Mouse (Mus musculus) sigmoid colon, adult 10 weeks (tissue): ENCODE results near the gene Ptprg. TPM values are rescaled to one million over a fixed set of nuclear protein-coding genes. Genes with fewer than 3 reads are reported as not detected.

ENCODE experiments used
- polyA plus RNA-seq: library from polyadenylated mRNA; stranded (reverse); fragments of 350-450 nt; fragmentation: Illumina TruSeq; extraction: RNeasy Lipid Tissue Mini Kit (QIAGEN cat#74804); gene quantifications from one replicate; pipeline ENCODE4 v1.2.3, GENCODE M21; 2014; ENCODE audit warnings: low read depth, low replicate concordance

Gene Ptprg
- polyA plus RNA-seq: 38.7 TPM

DNA sequence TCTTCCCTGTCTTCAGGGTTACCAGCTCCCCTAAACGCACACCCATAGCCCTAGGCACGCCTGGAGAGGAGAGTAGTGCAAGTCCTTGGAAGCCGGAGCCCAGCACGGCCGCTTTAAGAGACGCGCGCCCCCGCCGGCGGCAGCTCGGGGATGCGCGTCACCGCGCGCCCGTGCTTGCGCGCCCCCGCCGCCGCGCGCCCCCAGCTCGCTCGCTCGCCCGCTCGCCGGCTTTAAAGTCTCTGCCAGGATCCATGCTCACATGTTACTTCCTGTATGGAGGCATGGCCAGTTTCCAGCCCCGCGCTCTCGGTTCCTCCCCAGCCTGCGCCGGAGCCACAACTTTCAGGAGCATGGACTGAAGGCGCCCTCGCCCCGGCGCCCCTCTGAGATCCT is at the start of gene Ptprg:
Gene Ptprg, plus strand, starts transcription at position 260 of the 393 bp plus-strand sequence.

DNA sequence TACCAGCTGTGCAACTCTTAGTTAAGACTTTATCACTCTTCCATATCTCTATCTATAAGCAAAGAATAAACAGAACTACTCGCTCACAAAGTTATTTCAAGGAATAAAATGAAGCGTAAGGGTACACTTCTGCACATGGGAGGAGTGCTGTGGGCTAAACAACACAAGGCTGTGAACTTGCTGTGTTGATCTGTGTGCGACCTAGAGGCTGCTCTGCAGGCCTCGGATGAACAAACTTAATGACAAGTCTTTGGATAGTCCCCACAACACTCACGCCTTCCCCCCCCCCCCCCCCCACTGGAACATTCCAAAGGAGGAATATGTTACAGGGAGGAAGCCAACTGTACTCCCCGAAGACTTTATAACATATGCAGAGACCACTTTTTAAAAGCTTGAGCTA is 730.3 kb downstream of the Ptprg start, which contains the start of gene Gm49355:
Gene Gm49355, plus strand, starts transcription at position 336 of the 400 bp plus-strand sequence.

DNA sequence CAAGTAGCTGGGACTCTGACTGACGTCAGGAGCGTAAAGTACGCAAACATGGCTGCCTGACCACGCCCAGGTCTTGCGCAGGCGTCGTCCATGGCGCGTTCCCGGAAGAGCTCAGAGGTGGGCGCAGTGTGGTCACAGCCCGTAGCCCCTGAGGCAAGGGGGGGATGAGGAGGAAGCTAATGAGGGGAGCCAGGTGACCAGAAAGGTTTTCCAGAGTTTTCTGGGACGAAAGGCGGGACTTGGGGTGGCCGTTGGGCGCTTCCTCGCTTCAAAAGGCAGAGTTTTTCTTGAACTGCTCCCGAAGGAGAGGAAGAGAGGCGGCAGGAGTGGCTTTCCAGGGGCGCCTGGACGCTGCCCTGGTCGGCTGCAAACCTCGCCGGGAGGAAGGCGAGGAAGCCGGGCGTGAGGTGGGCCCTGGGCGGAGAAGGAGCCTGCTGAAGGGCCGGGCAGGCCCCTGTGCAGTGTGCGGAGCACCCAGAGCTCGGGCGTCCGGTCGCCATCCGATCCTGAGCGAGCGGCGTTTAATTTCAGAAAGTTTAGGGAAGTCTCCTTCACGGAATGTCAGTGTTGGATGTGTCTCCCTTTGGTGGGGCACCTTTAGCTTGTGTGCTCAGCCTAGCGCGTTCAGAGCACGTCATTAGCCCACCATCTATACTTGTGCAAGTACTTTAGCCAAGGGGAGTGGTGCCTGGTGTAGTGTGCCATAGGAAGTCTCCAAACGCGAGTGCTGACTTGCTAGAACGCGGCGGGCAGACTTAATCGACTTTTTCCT is 731.0 kb downstream of the Ptprg start, which contains the start of gene 3830406C13Rik:
Gene 3830406C13Rik, plus strand, starts transcription at position 33 of the 772 bp plus-strand sequence.

Other genes starting within 250 kb of the Ptprg start
- gene Gm3839, start 196.8 kb upstream of the Ptprg start, polyA plus RNA-seq: 1.8 TPM